Mouse (Mus musculus): ENCODE results near the gene Tmem191c. TPM values are rescaled to one million over a fixed set of nuclear protein-coding genes. Genes with fewer than 3 reads are reported as not detected.

The Tmem191c gene
- total and polyA plus RNA-seq, 3 experiments: 3.3 to 7.5 TPM; not detected in 1

GRCm38 (mm10) chr16:17232794-17233701, 42.8 kb upstream of the Tmem191c start, which contains the start of gene Hic2 (continued):
- TF ChIP-seq MEF2A (IDR thresholded peaks at IDR 0.05; ENCODE audit: extremely low read depth, insufficient replicate concordance, low read depth, low read length, poor library complexity, severe bottlenecking): no peak
- no peak for TF ChIP-seq POLR2AphosphoS5 (IDR thresholded peaks at IDR 0.05; ENCODE audit: borderline replicate concordance, low read depth, low read length)
- TF ChIP-seq SIN3A (IDR thresholded peaks at IDR 0.05; ENCODE audit: low read length): peak; percentile 71
- no peak for TF ChIP-seq CHD2 (IDR thresholded peaks at IDR 0.05; ENCODE audit: low read length)
- no peak for TF ChIP-seq CTCF (IDR thresholded peaks at IDR 0.05 in 2 of 3, conservative IDR thresholded peaks at IDR 0.05 in 1 of 3; ENCODE audit: control insufficient read depth in 1 of 3, insufficient read depth in 1 of 3, low read depth in 2 of 3, low read length in 3 of 3, poor library complexity in 1 of 3, severe bottlenecking in 1 of 3)
- TF ChIP-seq RAD21 (IDR thresholded peaks at IDR 0.05; ENCODE audit: low read depth, low read length): no peak
- TF ChIP-seq ETS1 (IDR thresholded peaks at IDR 0.05; ENCODE audit: low read depth, low read length): peak; percentile 35; the same call in 1 of the 2 replicates
- TF ChIP-seq ZMIZ1 (IDR thresholded peaks at IDR 0.05; ENCODE audit: low read depth, low read length): peak; percentile 67; the same call in 1 of the 2 replicates
- no peak for TF ChIP-seq NRF1 (IDR thresholded peaks at IDR 0.05; ENCODE audit: insufficient read depth, low read depth, low read length, poor library complexity, severe bottlenecking)

GRCm38 (mm10) chr16:17233702-17234498, 42.0 kb upstream of the Tmem191c start:
- TF ChIP-seq TCF12 (IDR thresholded peaks at IDR 0.05; ENCODE audit: low read depth, low read length) (no peak), CTCF (IDR thresholded peaks at IDR 0.05 in 2 of 3, conservative IDR thresholded peaks at IDR 0.05 in 1 of 3; ENCODE audit: control insufficient read depth in 1 of 3, insufficient read depth in 1 of 3, low read depth in 2 of 3, low read length in 3 of 3, poor library complexity in 1 of 3, severe bottlenecking in 1 of 3) (no peak), CHD2 (IDR thresholded peaks at IDR 0.05; ENCODE audit: low read length) (no peak), GABPA (IDR thresholded peaks at IDR 0.05; ENCODE audit: low read depth, low read length) (no peak), NELFE (IDR thresholded peaks at IDR 0.05; ENCODE audit: low read depth, low read length) (no peak), MAX (IDR thresholded peaks at IDR 0.05; ENCODE audit: low read length) (no peak), ZMIZ1 (IDR thresholded peaks at IDR 0.05; ENCODE audit: low read depth, low read length) (no peak), CHD1 (IDR thresholded peaks at IDR 0.05; ENCODE audit: low read depth, low read length) (no peak), MYC (IDR thresholded peaks at IDR 0.05; ENCODE audit: low read depth, low read length) (no peak), SIN3A (IDR thresholded peaks at IDR 0.05; ENCODE audit: low read length) (peak; percentile 6), HCFC1 (IDR thresholded peaks at IDR 0.05; ENCODE audit: low read depth, low read length) (no peak), ELF1 (IDR thresholded peaks at IDR 0.05; ENCODE audit: low read depth, low read length) (no peak), GATA1 (IDR thresholded peaks at IDR 0.05; ENCODE audit: low read depth, low read length) (no peak), MEF2A (IDR thresholded peaks at IDR 0.05; ENCODE audit: extremely low read depth, insufficient replicate concordance, low read depth, low read length, poor library complexity, severe bottlenecking) (no peak), TAL1 (IDR thresholded peaks at IDR 0.05; ENCODE audit: low read length) (no peak), JUND (IDR thresholded peaks at IDR 0.05; ENCODE audit: low read depth, low read length) (no peak), POLR2AphosphoS2 (IDR thresholded peaks at IDR 0.05; ENCODE audit: low read length) (no peak), E2F4 (IDR thresholded peaks at IDR 0.05; ENCODE audit: borderline replicate concordance, low read depth, low read length) (no peak), UBTF (IDR thresholded peaks at IDR 0.05; ENCODE audit: borderline replicate concordance, insufficient read depth, low read depth, low read length) (0 out of 2 replicates have a peak, but pooled peaks have one; percentile 34), MXI1 (IDR thresholded peaks at IDR 0.05; ENCODE audit: low read depth, low read length) (peak; percentile 77; the same call in 1 of the 2 replicates), MAZ (IDR thresholded peaks at IDR 0.05; ENCODE audit: low read depth, low read length) (no peak; the same call in 1 of the 2 replicates), ZKSCAN1 (IDR thresholded peaks at IDR 0.05; ENCODE audit: low read depth, low read length) (no peak), NRF1 (IDR thresholded peaks at IDR 0.05; ENCODE audit: insufficient read depth, low read depth, low read length, poor library complexity, severe bottlenecking) (no peak), EP300 (IDR thresholded peaks at IDR 0.05; ENCODE audit: low read depth in 1 of 2, low read length in 2 of 2) (0 out of 4 replicates have a peak, but pooled peaks of 1 of the 2 experiments have one; percentile 2), USF2 (IDR thresholded peaks at IDR 0.05; ENCODE audit: borderline replicate concordance in 1 of 2, insufficient read depth in 1 of 2, low read depth in 1 of 2, low read length in 2 of 2) (no peak), RAD21 (IDR thresholded peaks at IDR 0.05; ENCODE audit: low read depth, low read length) (no peak)
- Histone ChIP-seq H3K9ac (ENCODE audit: control insufficient read depth, low read depth, low read length, poor library complexity, severe bottlenecking) (peak overlapping the region; percentile 95), H3K79me2 (ENCODE audit: control insufficient read depth, insufficient read depth, low read length, poor library complexity) (peaks cover 30% of the 10 kb centered on the region), H3K4me1 (ENCODE audit: control insufficient read depth in 1 of 2, insufficient read depth in 2 of 2, low read length in 2 of 2) (peaks cover 28 to 48% of the 10 kb centered on the region in 2 experiments), H3K36me3 (ENCODE audit: control insufficient read depth in 1 of 2, insufficient read depth in 2 of 2, low read length in 2 of 2) (peaks cover 0 to 35% of the 10 kb centered on the region in 2 experiments; a peak in 2 of 4 replicates), H3K9me3 (replicated peaks; ENCODE audit: insufficient read depth, low read length) (no peaks in the 10 kb centered on the region), H3K27ac (ENCODE audit: control insufficient read depth, low read depth, low read length) (peak overlapping the region; percentile 61), H3K27me3 (ENCODE audit: control insufficient read depth in 1 of 2, insufficient read depth in 2 of 2, low read length in 2 of 2) (no peaks in the 10 kb centered on the region), H3K4me3 (ENCODE audit: control insufficient read depth in 1 of 2, insufficient read depth in 1 of 2, low read depth in 2 of 2, low read length in 2 of 2) (peak overlapping the region; percentile 88 to 97)
- peak; percentile 70 for DNase-seq (ENCODE audit: low read depth, low spot score)

Data from MEL (cell line).